Mouse (Mus musculus) bone marrow, adult 2 months (tissue): Measurements from ENCODE around the gene Zdhhc23.

Source experiments
- CTCF ChIP-seq: fragments of 200-500 bp; IDR thresholded peaks from 2 replicates; pipeline ENCODE4 v1.5.1; 2011; ENCODE audit warnings: low read length, control low read depth; ENCODE audit not compliant: control insufficient read depth, insufficient read depth
- POLR2A ChIP-seq: fragments of 200-500 bp; IDR thresholded peaks from 2 replicates; pipeline ENCODE4 v1.6.1; 2011; ENCODE audit warnings: low read depth, mild to moderate bottlenecking, control low read depth, low read length, borderline replicate concordance; ENCODE audit not compliant: control insufficient read depth

DNA sequence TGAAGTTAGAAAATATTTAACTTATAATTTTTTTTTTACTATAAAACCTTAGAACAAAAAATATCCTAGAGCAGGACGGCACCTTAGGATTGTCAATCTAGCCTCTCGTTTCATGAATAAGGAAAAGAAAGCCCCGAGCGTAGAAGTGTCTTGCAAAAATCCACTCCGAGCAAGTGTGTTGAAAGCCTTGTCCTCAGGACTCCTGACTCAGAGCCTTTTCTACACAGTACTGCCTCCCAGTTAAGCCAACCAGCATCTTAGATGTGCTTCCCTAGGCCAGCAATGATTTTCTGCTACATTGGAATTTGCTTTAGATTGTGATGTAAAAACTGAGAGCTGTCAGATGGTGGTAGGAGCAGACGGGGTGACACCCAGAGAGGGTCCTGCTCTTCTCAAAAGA, 46.5 kb downstream of the Zdhhc23 start:
- TF ChIP-seq CTCF: no peak
- no peak for TF ChIP-seq POLR2A
